Mouse (Mus musculus) neural tube, embryonic 15.5 days (tissue): ENCODE results near the gene Fan1. TPM values are rescaled to one million over a fixed set of nuclear protein-coding genes. Genes with fewer than 3 reads are reported as not detected.

ENCODE experiments used
- ATAC-seq: fragments of 200-750 bp; cut with Nextera tagmentation; 2 replicates; pipeline ENCODE4 v1.8.0; 2017; ENCODE audit warnings: mild to moderate bottlenecking, moderate TSS enrichment, moderate library complexity; ENCODE audit not compliant: low FRiP score
- H3K27ac ChIP-seq: fragments of 300-500 bp; sonication (generic); replicated peaks from 2 replicates; pipeline ENCODE4 v1.5.1; 2015; ENCODE audit warnings: mild to moderate bottlenecking, inconsistent platforms
- H3K27me3 ChIP-seq: fragments of 300-500 bp; sonication (generic); replicated peaks from 2 replicates; pipeline ENCODE4 v1.6.1; 2015; ENCODE audit warnings: inconsistent platforms
- H3K36me3 ChIP-seq: fragments of 300-500 bp; sonication (generic); 2 replicates; pipeline ENCODE4 v1.6.1; 2015; ENCODE audit warnings: inconsistent platforms
- H3K4me1 ChIP-seq: fragments of 300-500 bp; sonication (generic); 2 replicates; pipeline ENCODE4 v1.6.1; 2015; ENCODE audit warnings: inconsistent platforms
- H3K4me2 ChIP-seq: fragments of 300-500 bp; sonication (generic); 2 replicates; pipeline ENCODE4 v1.6.1; 2015; ENCODE audit warnings: inconsistent platforms, mild to moderate bottlenecking, moderate library complexity
- H3K4me3 ChIP-seq: fragments of 300-500 bp; sonication (generic); replicated peaks from 2 replicates; pipeline ENCODE4 v1.5.1; 2015; ENCODE audit warnings: mild to moderate bottlenecking, inconsistent platforms
- H3K9ac ChIP-seq: fragments of 300-500 bp; sonication (generic); replicated peaks from 2 replicates; pipeline ENCODE4 v1.6.1; 2015; ENCODE audit warnings: mild to moderate bottlenecking, inconsistent platforms
- H3K9me3 ChIP-seq: fragments of 300-500 bp; sonication (generic); replicated peaks from 2 replicates; pipeline ENCODE4 v1.6.1; 2016; ENCODE audit warnings: inconsistent platforms
- WGBS: fragments of 180-500 bp; shearing (Covaris S2); methylation state at CpG from one replicate; pipeline ENCODE4 v1.1.7; 2015; ENCODE audit warnings: mixed read lengths; 5-methylcytosine and 5-hydroxymethylcytosine counted together
- polyA plus RNA-seq: library from polyadenylated mRNA; unstranded; fragments of >200 nt; fragmentation: Nextera tagmentation; extraction: Ambion mirVana; gene quantifications from 2 replicates; pipeline ENCODE4 v1.2.1, GENCODE M21; 2015

The Fan1 gene
- 5.3 and 6.3 TPM in 2 replicates for polyA plus RNA-seq

DNA sequence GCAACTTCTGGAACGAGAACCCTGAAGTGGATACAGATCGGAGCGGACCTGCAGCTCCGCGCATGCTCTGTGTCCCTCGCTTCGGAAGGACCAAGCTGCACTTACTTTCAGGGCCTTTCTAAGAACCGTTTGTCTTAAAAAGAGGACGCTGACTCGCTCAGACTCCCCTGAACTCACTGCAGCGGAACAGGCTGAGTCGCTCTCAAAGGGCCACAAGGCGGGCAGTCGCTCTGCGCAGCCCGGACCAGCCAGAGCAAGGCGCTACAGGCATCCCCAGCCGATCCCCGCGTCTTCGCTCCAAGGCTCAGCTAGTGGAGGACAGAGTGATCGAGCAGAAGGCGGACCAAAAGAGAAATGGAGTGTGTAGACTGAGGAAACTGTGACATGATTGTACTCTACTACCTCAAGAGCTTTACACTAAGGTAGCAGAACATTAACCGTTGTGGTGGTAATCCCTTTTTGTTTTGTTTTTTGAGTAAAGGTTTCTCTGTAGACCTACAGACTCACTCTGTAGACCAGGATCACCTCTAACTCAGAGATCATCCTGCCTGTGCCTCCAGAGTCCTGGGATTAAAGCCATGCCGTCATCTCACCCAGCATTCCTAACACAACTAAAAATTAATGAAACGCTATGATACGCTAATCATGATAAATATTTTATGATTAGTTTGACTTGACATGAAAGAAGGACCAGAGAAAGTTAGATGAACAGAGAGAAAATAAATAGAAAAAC, at the start of gene Fan1:
Fan1 (minus strand) TSS at position 266 of the 733 bp plus-strand sequence.
- Histone ChIP-seq H3K9ac (peak within 1 kb of the TSS; percentile 64), H3K27ac (peak within 1 kb of the TSS; percentile 95), H3K4me3 (peak within 1 kb of the TSS; percentile 76), H3K4me1 (peaks cover 14% of the 10 kb centered on the region), H3K27me3 (no peaks in the 10 kb centered on the region), H3K9me3 (no peaks in the 10 kb centered on the region), H3K4me2 (peak within 1 kb of the TSS; percentile 61), H3K36me3 (peaks cover 30% of the 10 kb centered on the region)
- peak; percentile 96 for ATAC-seq
- WGBS: 4% methylated on average over 27 of the region's 27 CpGs

GRCm38 (mm10) chr7:64403989-64404388, 30.1 kb upstream of the Fan1 start:
- H3K9me3 ChIP-seq: no peaks in the 10 kb centered on the region
- ATAC-seq: no peak
- H3K4me1 ChIP-seq: no peaks in the 10 kb centered on the region
- H3K4me3 ChIP-seq: no peak overlapping the region
- no peak overlapping the region for H3K4me2 ChIP-seq
- no peak overlapping the region for H3K9ac ChIP-seq
- no peaks in the 10 kb centered on the region for H3K36me3 ChIP-seq
- H3K27me3 ChIP-seq: no peaks in the 10 kb centered on the region
- no peak overlapping the region for H3K27ac ChIP-seq
- WGBS: 95% methylated on average over 8 of the region's 8 CpGs

GRCm38 (mm10) chr7:64402452-64402851, 28.6 kb upstream of the Fan1 start:
- H3K27ac ChIP-seq: no peak overlapping the region
- no peaks in the 10 kb centered on the region for H3K27me3 ChIP-seq
- no peak overlapping the region for H3K9ac ChIP-seq
- H3K36me3 ChIP-seq: no peaks in the 10 kb centered on the region
- ATAC-seq: no peak
- no peaks in the 10 kb centered on the region for H3K4me1 ChIP-seq
- 94% methylated on average over 4 of the region's 4 CpGs for WGBS
- no peak overlapping the region for H3K4me3 ChIP-seq
- no peaks in the 10 kb centered on the region for H3K9me3 ChIP-seq
- no peak overlapping the region for H3K4me2 ChIP-seq

DNA sequence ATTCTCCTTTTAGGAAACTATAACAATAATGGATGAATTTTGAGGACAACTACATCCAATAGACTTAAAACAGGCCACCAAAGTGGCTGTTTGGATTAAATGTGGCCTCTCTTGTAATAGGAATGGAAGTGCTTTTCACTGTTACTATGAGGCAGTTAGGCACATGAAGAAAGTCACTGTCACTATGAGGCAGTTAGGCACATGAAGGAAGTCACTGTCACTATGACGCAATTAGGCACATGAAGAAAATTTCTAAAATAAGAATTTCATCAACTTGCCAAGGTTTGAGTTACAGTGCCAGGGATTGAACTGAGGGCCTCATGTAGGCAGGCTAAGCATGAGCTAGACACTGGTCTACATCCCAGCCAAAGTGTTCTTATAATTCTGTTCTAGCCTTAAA, 26.8 kb upstream of the Fan1 start:
- Histone ChIP-seq H3K4me1 (no peaks in the 10 kb centered on the region), H3K27me3 (no peaks in the 10 kb centered on the region), H3K9me3 (no peaks in the 10 kb centered on the region), H3K36me3 (no peaks in the 10 kb centered on the region), H3K27ac (no peak overlapping the region), H3K9ac (no peak overlapping the region), H3K4me2 (no peak overlapping the region), H3K4me3 (no peak overlapping the region)
- ATAC-seq: no peak
- WGBS: 97% methylated on average over 1 of the region's 1 CpGs

GRCm38 (mm10) chr7:64392819-64393151, 18.9 kb upstream of the Fan1 start:
- under 1% methylated on average over 15 of the region's 15 CpGs for WGBS
- Histone ChIP-seq H3K9ac (peak overlapping the region; percentile 78), H3K36me3 (peaks cover 18% of the 10 kb centered on the region), H3K4me1 (peaks cover 18% of the 10 kb centered on the region), H3K27me3 (no peaks in the 10 kb centered on the region), H3K27ac (peak overlapping the region; percentile 83), H3K9me3 (no peaks in the 10 kb centered on the region), H3K4me2 (peak overlapping the region; percentile 99), H3K4me3 (peak overlapping the region; percentile 76)
- no peak; the same call in 1 of the 2 replicates for ATAC-seq

GRCm38 (mm10) chr7:64392122-64392818, 18.4 kb upstream of the Fan1 start, which contains the start of the genes Mphosph10 and Mcee:
Gene Mphosph10 (minus strand): TSS chr7:64392268.
Gene Mcee (plus strand): TSS chr7:64392607.
- H3K9ac ChIP-seq: peak within 1 kb of the TSS; percentile 78
- peak; percentile 98 for ATAC-seq
- H3K27me3 ChIP-seq: no peaks in the 10 kb centered on the region
- peaks cover 22% of the 10 kb centered on the region for H3K36me3 ChIP-seq
- H3K27ac ChIP-seq: peak within 1 kb of the TSS; percentile 83
- H3K4me2 ChIP-seq: peak within 1 kb of the TSS; percentile 99
- H3K9me3 ChIP-seq: no peaks in the 10 kb centered on the region
- under 1% methylated on average over 54 of the region's 54 CpGs for WGBS
- H3K4me1 ChIP-seq: peaks cover 18% of the 10 kb centered on the region
- peak within 1 kb of the TSS; percentile 76 for H3K4me3 ChIP-seq

GRCm38 (mm10) chr7:64391479-64391878, 17.6 kb upstream of the Fan1 start:
- H3K27ac ChIP-seq: peak overlapping the region; percentile 83
- no peaks in the 10 kb centered on the region for H3K27me3 ChIP-seq
- H3K4me3 ChIP-seq: peak overlapping the region; percentile 76
- H3K9ac ChIP-seq: peak overlapping the region; percentile 60
- peak; percentile 1; the same call in 1 of the 2 replicates for ATAC-seq
- 3% methylated on average over 8 of the region's 8 CpGs for whole genome bisulfite sequencing
- H3K36me3 ChIP-seq: peaks cover 29% of the 10 kb centered on the region
- peaks cover 18% of the 10 kb centered on the region for H3K4me1 ChIP-seq
- H3K9me3 ChIP-seq: no peaks in the 10 kb centered on the region
- H3K4me2 ChIP-seq: peak overlapping the region; percentile 99

DNA sequence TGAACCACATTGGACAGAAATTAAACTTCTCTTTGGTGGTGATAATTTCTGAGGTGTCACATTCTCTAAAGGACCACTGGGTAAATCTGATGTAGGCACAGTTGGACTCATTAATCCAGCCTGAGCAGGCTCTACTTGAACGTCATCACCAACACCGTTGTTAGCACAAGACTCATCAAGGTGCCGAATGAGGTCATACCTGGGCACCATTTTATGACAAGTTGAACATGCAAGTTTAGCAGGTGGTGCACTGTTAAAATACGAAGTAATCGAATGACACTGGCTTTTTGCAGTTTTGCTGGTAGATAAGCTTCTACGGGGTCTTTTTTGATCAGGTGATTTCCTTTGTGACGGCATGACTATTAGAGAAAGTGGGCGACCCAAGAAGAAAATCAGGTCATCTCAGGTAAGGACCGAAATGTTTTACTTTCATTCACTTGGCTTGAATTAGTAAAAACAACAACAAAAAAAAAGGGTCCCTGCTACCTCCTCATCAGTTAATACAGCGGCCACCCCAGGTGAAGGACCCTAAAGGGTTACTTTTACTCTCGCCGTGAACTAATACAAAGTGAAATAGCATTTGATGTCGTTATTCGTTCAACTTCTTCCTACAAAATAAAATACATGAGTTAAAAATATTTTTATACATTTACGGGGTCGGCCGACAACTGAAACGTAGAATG, 607 bp downstream of the Fan1 start:
- Histone ChIP-seq H3K27me3 (no peaks in the 10 kb centered on the region), H3K4me2 (peak overlapping the region; percentile 61), H3K36me3 (peaks cover 30% of the 10 kb centered on the region), H3K4me3 (peak overlapping the region; percentile 76), H3K27ac (peak overlapping the region; percentile 95), H3K4me1 (peaks cover 14% of the 10 kb centered on the region), H3K9me3 (no peaks in the 10 kb centered on the region), H3K9ac (peak overlapping the region; percentile 64)
- peak; percentile 57 for ATAC-seq
- 12% methylated on average over 18 of the region's 18 CpGs for WGBS

DNA sequence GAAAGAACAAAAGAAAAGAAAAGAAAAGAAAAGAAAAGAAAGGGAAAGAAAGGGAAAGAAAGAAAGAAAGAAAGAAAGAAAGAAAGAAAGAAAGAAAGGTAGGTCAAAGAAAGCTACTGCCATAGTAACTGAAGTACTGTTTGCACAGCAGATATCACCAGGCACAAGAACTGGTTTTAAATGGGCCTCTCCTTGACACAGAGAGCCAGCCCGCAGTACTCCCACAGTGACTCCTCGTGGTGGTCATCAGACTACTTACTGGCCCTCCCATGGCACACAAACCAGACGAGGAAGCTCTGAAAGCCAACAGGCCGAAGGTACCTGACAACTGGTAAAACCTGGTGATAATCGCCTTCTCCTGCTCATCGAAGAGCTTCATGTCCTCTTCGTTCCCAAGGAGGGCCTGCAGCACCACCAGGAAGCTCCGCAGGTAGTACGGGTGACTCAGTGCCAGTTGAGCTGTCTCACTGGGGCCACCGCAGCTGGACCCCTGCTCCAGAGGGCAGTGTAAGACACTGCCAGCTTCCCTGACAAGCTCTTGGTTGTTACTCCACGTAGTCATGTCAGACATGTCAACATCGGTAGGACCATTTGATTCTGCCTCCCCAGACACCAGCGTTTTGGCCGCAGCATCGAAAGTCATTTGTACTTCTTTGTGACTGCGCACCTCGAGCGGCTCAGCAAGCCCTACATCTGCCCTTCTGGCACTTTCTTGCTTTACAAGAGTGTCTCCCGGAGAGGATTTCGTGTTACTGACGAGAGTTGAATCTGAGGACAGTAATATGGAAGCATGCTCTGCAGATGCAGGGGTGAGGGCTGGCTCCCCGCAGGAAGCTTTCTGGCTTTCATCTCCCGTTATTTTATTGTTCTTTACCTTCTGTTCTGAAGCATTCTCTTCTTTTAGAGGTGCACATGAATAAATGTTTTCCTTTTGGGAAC, 1.7 kb downstream of the Fan1 start:
- 92% methylated on average over 23 of the region's 23 CpGs for WGBS
- no peak for ATAC-seq
- Histone ChIP-seq H3K4me1 (peaks cover 14% of the 10 kb centered on the region), H3K9ac (no peak overlapping the region), H3K4me3 (no peak overlapping the region), H3K27me3 (no peaks in the 10 kb centered on the region), H3K27ac (no peak overlapping the region), H3K9me3 (no peaks in the 10 kb centered on the region), H3K4me2 (peak overlapping the region; percentile 61; the same call in 1 of the 2 replicates), H3K36me3 (peaks cover 20% of the 10 kb centered on the region)

GRCm38 (mm10) chr7:64369841-64370240, 4.1 kb downstream of the Fan1 start:
- Histone ChIP-seq H3K4me2 (no peak overlapping the region), H3K9me3 (no peaks in the 10 kb centered on the region), H3K9ac (no peak overlapping the region), H3K27ac (no peak overlapping the region), H3K36me3 (peaks cover 25% of the 10 kb centered on the region), H3K27me3 (no peaks in the 10 kb centered on the region), H3K4me1 (peaks cover 14% of the 10 kb centered on the region), H3K4me3 (no peak overlapping the region)
- WGBS: 86% methylated on average over 6 of the region's 6 CpGs
- no peak for ATAC-seq

DNA sequence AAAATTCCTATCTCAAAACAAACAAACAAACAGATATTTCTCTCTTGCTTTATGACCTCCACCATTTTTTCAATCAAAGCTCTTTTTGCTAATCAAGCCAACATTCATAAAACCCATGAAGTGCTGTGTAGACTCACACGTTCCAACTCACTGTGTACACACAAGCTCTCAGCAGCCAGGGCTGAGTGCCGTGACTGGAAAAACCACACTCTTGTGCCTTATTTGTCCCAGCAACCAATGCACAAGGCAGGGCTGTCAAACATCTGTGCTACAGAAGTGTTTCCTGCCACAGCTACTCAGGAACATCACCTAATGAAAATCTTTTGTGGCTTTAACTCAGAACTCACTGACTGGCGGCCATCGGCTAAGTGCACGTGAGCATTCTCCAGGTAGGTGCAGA, 8.0 kb downstream of the Fan1 start:
- ATAC-seq: no peak
- H3K27ac ChIP-seq: no peak overlapping the region
- no peak overlapping the region for H3K4me3 ChIP-seq
- no peaks in the 10 kb centered on the region for H3K9me3 ChIP-seq
- no peaks in the 10 kb centered on the region for H3K4me1 ChIP-seq
- no peak overlapping the region for H3K4me2 ChIP-seq
- no peaks in the 10 kb centered on the region for H3K27me3 ChIP-seq
- no peak overlapping the region for H3K9ac ChIP-seq
- 93% methylated on average over 5 of the region's 5 CpGs for WGBS
- peaks cover 60% of the 10 kb centered on the region for H3K36me3 ChIP-seq
